Mouse (Mus musculus): ENCODE results near the gene Stoml3. TPM values are rescaled to one million over a fixed set of nuclear protein-coding genes. Genes with fewer than 3 reads are reported as not detected.

Stoml3 gene
- total and polyA plus RNA-seq, 3 experiments, result not detected

DNA sequence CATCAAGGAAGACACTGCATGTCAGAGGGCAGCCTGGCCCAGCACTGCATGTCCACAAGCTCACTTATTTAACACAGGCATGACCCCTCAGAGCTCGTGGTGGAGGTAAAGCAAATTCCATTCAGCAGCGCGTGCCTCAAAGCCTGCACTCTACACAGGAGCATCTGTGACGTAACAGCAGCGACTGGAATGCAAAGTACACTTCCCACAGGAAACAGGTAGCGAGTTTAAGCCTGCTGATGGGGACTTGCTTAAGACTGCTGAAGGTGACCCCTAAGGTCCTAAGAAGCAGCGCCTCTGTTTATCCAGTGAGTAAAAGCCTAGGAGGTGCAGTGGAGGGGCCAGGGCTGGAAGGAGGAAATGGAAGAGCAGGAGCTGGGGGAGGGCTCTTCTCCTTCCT lies 33.5 kb upstream of the Stoml3 start:
- H3K4me3 ChIP-seq (replicated peaks in 1 of 3; ENCODE audit: low read depth in 2 of 3, low read length in 2 of 3, poor library complexity in 1 of 3), result no peak overlapping the region
- TF ChIP-seq HCFC1 (IDR thresholded peaks at IDR 0.05; ENCODE audit: low read depth, low read length) (no peak), ZMIZ1 (IDR thresholded peaks at IDR 0.05; ENCODE audit: low read depth, low read length) (no peak), USF2 (conservative IDR thresholded peaks at IDR 0.05; ENCODE audit: low read depth, low read length) (no peak), PAX5 (IDR thresholded peaks at IDR 0.05; ENCODE audit: low read length) (no peak), JUND (conservative IDR thresholded peaks at IDR 0.05; ENCODE audit: low read depth, low read length) (no peak), RAD21 (IDR thresholded peaks at IDR 0.05; ENCODE audit: low read depth, low read length) (no peak), BHLHE40 (IDR thresholded peaks at IDR 0.05; ENCODE audit: low read depth, low read length) (no peak), KAT2A (IDR thresholded peaks at IDR 0.05; ENCODE audit: insufficient replicate concordance, low read length) (no peak), MAX (IDR thresholded peaks at IDR 0.05; ENCODE audit: low read length) (no peak), NRF1 (IDR thresholded peaks at IDR 0.05; ENCODE audit: low read depth, low read length) (no peak), TCF12 (IDR thresholded peaks at IDR 0.05; ENCODE audit: low read depth, low read length) (no peak), MAFK (IDR thresholded peaks at IDR 0.05; ENCODE audit: insufficient replicate concordance, low read length) (no peak)
- no peaks in the 10 kb centered on the region for H3K9me3 ChIP-seq (replicated peaks; ENCODE audit: low read length)
- in situ Hi-C loops (cut with MboI; ENCODE audit: low pct_ligation_motif_present, low pct_unique_long_range_greater_than_20kb, low sequenced_read_pairs) (loop anchor here (25.0 kb wide), 1 partner anchor 1193 kb away; the partner anchor contains the start of gene Foxo1), dilution Hi-C loops (cut with MboI; ENCODE audit: extremely low pct_ligation_motif_present, extremely low pct_unique_long_range_greater_than_20kb, low sequenced_read_pairs) (no loop called here)
- no peaks in the 10 kb centered on the region for H3K27me3 ChIP-seq (replicated peaks)
- peaks cover 82 to 96% of the 10 kb centered on the region in 2 experiments for H3K36me3 ChIP-seq (replicated peaks in 1 of 2; ENCODE audit: control insufficient read depth in 1 of 2, insufficient read depth in 1 of 2, low read length in 1 of 2)
- H3K9ac ChIP-seq (ENCODE audit: insufficient read depth, low read depth), result no peak overlapping the region
- no peak overlapping the region for H3K4me2 ChIP-seq (ENCODE audit: insufficient read depth, low read depth, poor library complexity, severe bottlenecking)
- DNase-seq (ENCODE audit: extremely low read depth), result no peak
- peaks cover 0 to 8% of the 10 kb centered on the region in 2 experiments; a peak in 2 of 4 replicates for H3K4me1 ChIP-seq (ENCODE audit: control insufficient read depth in 1 of 2, insufficient read depth in 2 of 2)
- no peak overlapping the region for H3K27ac ChIP-seq (ENCODE audit: insufficient read depth, low read depth)
- no peaks in the 10 kb centered on the region for H3K79me2 ChIP-seq (replicated peaks; ENCODE audit: control insufficient read depth, extremely low read depth, insufficient read depth, poor library complexity, severe bottlenecking)

DNA sequence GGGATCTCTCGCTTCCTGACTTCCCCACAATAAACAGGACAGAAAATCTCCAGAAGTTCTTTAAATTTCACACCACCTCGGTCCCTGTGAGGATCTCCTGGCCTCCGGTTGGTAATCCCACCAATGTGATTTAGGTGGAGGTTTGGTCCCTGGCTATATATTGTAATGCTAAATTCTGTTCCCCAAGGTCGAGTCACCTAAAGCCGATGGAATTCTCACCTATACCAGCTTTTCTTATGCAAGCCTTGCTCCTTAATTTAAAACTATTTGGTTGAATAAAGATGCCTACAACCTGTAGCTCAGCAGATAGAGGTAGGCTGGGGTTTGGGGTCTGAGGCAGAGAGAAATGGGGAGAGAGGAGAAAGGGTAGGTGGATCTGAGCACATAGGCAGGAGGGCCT lies 30.7 kb upstream of the Stoml3 start:
- DNase-seq (ENCODE audit: extremely low read depth), result no peak
- Histone ChIP-seq H3K27ac (ENCODE audit: insufficient read depth, low read depth) (no peak overlapping the region), H3K9me3 (replicated peaks; ENCODE audit: low read length) (no peaks in the 10 kb centered on the region), H3K36me3 (replicated peaks in 1 of 2; ENCODE audit: control insufficient read depth in 1 of 2, insufficient read depth in 1 of 2, low read length in 1 of 2) (peaks cover 67 to 82% of the 10 kb centered on the region in 2 experiments), H3K4me1 (ENCODE audit: control insufficient read depth in 1 of 2, insufficient read depth in 2 of 2) (peaks cover 0 to 31% of the 10 kb centered on the region in 2 experiments; a peak in 2 of 4 replicates), H3K79me2 (replicated peaks; ENCODE audit: control insufficient read depth, extremely low read depth, insufficient read depth, poor library complexity, severe bottlenecking) (peaks cover 9% of the 10 kb centered on the region), H3K4me3 (replicated peaks in 1 of 3; ENCODE audit: low read depth in 2 of 3, low read length in 2 of 3, poor library complexity in 1 of 3) (no peak overlapping the region), H3K9ac (ENCODE audit: insufficient read depth, low read depth) (no peak overlapping the region), H3K27me3 (replicated peaks) (no peaks in the 10 kb centered on the region), H3K4me2 (ENCODE audit: insufficient read depth, low read depth, poor library complexity, severe bottlenecking) (no peak overlapping the region)
- in situ Hi-C loops (cut with MboI; ENCODE audit: low pct_ligation_motif_present, low pct_unique_long_range_greater_than_20kb, low sequenced_read_pairs), result loop anchor here (25.0 kb wide), 1 partner anchor 1195 kb away; the partner anchor contains the start of gene Foxo1
- TF ChIP-seq E2F4 (IDR thresholded peaks at IDR 0.05; ENCODE audit: insufficient replicate concordance, low read depth, low read length) (no peak), JUND (conservative IDR thresholded peaks at IDR 0.05; ENCODE audit: low read depth, low read length) (no peak), TCF12 (IDR thresholded peaks at IDR 0.05; ENCODE audit: low read depth, low read length) (no peak), MYC (IDR thresholded peaks at IDR 0.05; ENCODE audit: low read depth, low read length) (no peak), MEF2A (IDR thresholded peaks at IDR 0.05; ENCODE audit: borderline replicate concordance, low read depth, low read length) (no peak), POLR2AphosphoS2 (IDR thresholded peaks at IDR 0.05; ENCODE audit: low read depth, low read length) (no peak), NELFE (IDR thresholded peaks at IDR 0.05; ENCODE audit: low read depth, low read length) (no peak), GABPA (IDR thresholded peaks at IDR 0.05; ENCODE audit: insufficient replicate concordance, low read depth, low read length) (no peak), MXI1 (IDR thresholded peaks at IDR 0.05; ENCODE audit: low read depth, low read length) (no peak), JUN (IDR thresholded peaks at IDR 0.05; ENCODE audit: insufficient read depth, low read depth, low read length) (no peak), MAZ (IDR thresholded peaks at IDR 0.05; ENCODE audit: low read depth, low read length) (no peak), CHD1 (IDR thresholded peaks at IDR 0.05; ENCODE audit: low read depth, low read length) (no peak), SMC3 (IDR thresholded peaks at IDR 0.05; ENCODE audit: low read depth, low read length) (no peak), ZMIZ1 (IDR thresholded peaks at IDR 0.05; ENCODE audit: low read depth, low read length) (no peak), MAX (IDR thresholded peaks at IDR 0.05; ENCODE audit: low read length) (no peak), ZNF384 (IDR thresholded peaks at IDR 0.05; ENCODE audit: low read depth, low read length) (no peak), EP300 (IDR thresholded peaks at IDR 0.05; ENCODE audit: low read length) (no peak)
- dilution Hi-C loops (cut with MboI; ENCODE audit: extremely low pct_ligation_motif_present, extremely low pct_unique_long_range_greater_than_20kb, low sequenced_read_pairs), result no loop called here

Data from CH12.LX (cell line).